Mouse (Mus musculus) urinary bladder, adult 2 months (tissue): Measurements from ENCODE around the gene 1700024B05Rik. TPM values are rescaled to one million over a fixed set of nuclear protein-coding genes. Genes with fewer than 3 reads are reported as not detected.
"Not testable (repeated sequence)": the region's sequence is repeated elsewhere in the genome, so short reads cannot be mapped to it uniquely, and the experiment has no call there.

Source experiments
- DNase-seq: peaks from one replicate; pipeline ENCODE4 v3.0.0; 2022; ENCODE audit warnings: low spot score
- polyA plus RNA-seq: library from polyadenylated mRNA; depleted of rRNA; stranded (reverse); fragments of >200 nt; gene quantifications from 2 replicates; pipeline ENCODE4 v1.2.3, GENCODE M21; 2012; rRNA removed

The 1700024B05Rik gene
- polyA plus RNA-seq = not detected in 2 replicates

DNA sequence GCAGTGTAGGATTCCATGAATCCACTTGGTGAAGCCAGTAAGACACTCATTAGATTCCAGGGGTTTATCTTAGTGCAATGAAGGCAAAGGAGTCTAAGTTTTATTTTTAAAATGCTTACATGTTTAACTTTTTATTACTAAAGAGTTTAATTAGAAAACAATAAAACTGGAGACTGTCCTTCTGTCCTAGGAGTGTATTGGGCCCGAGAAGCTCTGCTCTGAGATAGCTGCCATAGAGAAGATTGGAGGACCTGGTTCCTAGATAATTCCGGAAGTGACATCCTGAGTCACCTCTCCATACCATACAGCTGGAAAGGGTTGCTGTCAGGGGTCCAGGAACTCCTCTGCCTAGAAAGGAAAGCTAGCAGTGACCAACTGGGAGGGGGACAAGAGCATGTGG, at the start of gene 1700024B05Rik:
Gene 1700024B05Rik, plus strand, starts transcription at position 301 of the 400 bp plus-strand sequence.
- not testable (repeated sequence) for DNase-seq

DNA sequence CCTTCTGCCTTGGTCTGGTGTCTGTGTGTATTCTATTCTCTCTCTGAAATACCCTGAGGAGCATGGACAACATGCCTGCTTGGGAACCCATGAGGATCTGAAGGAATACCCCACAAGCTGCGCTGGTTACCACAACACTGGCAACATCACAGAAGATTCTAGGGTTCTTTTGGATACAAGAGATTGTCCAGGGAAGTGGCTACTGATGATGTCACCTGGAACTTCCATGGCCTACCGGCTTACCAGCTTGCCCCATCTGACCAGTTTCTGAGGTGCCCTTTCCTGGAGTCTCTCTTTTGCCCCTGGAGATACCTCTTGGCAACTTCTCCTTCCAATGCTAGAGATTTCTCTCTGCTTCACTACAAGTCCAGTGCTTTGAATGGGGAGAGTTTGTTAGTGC, 36.6 kb upstream of the 1700024B05Rik start, which contains the start of gene Gm7980:
Gene Gm7980, minus strand, starts transcription at position 101 of the 400 bp plus-strand sequence.
- DNase-seq = not testable (repeated sequence)

DNA sequence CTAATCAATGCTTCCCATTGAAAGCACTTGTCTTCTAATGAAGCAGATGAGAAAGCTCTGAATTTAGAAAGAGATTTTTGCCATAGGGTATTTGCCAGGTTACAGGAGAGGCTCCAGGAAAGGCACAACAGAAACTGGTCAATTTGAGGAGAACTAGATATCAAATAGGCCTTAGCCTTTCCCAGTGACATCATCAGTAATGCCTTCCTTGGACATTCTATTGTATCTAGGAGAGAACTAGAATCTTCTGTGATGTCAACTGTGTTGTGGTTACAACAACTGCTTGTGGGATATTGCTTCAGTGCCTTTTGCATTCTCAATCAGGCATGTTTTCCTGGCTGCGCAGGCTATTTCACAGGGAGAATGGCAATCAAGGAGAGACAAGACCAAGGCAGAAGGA, 19.1 kb upstream of the 1700024B05Rik start, which contains the start of gene 1700049E17Rik1:
Gene 1700049E17Rik1, plus strand, starts transcription at position 301 of the 400 bp plus-strand sequence.
- DNase-seq = not testable (repeated sequence)

DNA sequence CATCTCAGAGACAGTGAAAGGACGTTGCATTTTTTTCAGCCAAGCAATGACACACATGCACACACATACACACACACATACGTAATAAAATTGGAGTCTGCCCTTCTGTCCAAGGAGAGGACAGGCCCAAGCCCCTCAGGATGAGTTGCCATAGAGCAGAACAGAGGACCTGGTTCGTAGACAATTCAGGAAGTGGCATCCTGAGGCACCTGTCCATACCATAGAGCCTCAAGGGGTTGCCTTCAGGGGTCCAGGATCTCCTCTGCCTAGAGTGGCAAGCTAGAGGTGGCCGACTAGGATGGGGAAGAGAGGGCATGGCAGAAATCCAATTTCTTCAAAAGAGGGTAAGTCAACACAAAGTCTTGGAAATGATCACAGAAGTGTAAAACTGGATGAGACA, 20.3 kb downstream of the 1700024B05Rik start:
- DNase-seq = not testable (repeated sequence)

DNA sequence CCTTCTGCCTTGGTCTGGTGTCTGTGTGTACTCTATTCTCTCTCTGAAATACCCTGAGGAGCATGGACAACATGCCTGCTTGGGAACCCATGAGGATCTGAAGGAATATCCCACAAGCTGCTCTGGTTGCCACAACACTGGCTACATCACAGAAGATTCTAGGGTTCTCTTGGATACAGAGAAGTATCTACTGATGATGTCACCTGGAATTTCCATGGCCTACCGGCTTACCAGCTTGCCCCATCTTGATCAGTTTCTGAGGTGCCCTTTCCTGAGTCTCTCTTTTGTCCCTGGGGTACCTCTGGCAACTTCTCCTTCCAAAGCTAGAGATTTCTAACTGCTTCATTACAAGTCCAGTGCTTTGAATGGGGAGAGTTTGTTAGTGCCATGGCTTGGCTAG, 24.0 kb downstream of the 1700024B05Rik start, which contains the start of gene Gm6401:
Gene Gm6401, minus strand, starts transcription at position 101 of the 400 bp plus-strand sequence.
- not testable (repeated sequence) for DNase-seq

DNA sequence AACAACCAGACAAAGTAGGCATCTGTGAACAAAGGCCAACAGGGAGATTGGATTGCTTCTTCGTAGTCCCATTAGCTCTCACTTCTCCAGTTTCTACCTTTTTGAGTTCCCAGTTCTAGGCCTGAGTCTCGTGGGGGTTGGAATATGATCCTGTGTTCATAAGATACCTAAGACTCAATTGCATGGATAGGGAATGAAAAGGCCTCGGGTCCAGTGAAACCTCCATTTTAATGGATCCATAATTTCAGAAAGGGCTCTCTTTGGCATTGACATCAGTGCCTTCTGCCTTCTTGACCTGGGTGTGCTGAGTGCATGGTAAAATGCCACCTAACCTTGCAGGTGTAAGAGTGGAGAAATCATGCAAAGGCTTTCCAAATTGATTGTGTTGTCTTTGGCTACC, 24.8 kb downstream of the 1700024B05Rik start:
- DNase-seq = not testable (repeated sequence)

DNA sequence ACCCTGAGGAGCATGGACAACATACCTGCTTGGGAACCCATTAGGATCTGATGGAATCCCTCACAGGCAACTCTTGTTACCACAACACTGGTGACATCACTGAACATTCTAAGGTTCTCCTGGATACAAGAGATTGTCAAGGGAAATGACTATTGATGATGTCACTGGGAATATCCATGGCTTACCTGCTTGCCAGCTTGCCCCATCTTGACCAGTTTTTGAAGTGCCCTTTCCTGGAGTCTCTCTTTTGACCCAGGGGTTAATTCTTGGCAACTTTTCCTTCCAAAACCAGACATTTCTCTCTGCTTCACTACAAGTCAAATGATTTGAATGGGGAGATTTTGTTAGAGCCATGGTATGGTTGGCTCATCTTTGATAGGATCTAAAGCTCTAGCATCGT, 39.4 kb downstream of the 1700024B05Rik start, which contains the start of gene Gm3543:
Gene Gm3543, minus strand, starts transcription at position 101 of the 400 bp plus-strand sequence.
- not testable (repeated sequence) for DNase-seq

Other genes with a start within 250 kb of the 1700024B05Rik start
- not detected in 2 replicates for gene Gm8068, start 242.1 kb upstream of the 1700024B05Rik start, polyA plus RNA-seq
- gene Gm7929, start 193.4 kb upstream of the 1700024B05Rik start, polyA plus RNA-seq = not detected in 2 replicates
- gene Gm47189, start 171.6 kb upstream of the 1700024B05Rik start, polyA plus RNA-seq = not detected in 2 replicates
- gene Gm7980, start 36.7 kb upstream of the 1700024B05Rik start, polyA plus RNA-seq = not detected in 2 replicates
- gene 1700049E17Rik1, start 19.0 kb upstream of the 1700024B05Rik start, polyA plus RNA-seq = not detected in 2 replicates
- gene Gm6401, start 23.9 kb downstream of the 1700024B05Rik start, polyA plus RNA-seq = not detected in 2 replicates
- not detected in 2 replicates for gene Gm3543, start 39.3 kb downstream of the 1700024B05Rik start, polyA plus RNA-seq
- not detected in 2 replicates for gene Gm7951, start 173.4 kb downstream of the 1700024B05Rik start, polyA plus RNA-seq
- not detected in 2 replicates for gene Gm17027, start 218.6 kb downstream of the 1700024B05Rik start, polyA plus RNA-seq
- not detected in 2 replicates for gene Gm3573, start 246.8 kb downstream of the 1700024B05Rik start, polyA plus RNA-seq